Mouse (Mus musculus) hindbrain, embryonic 11.5 days (tissue): ENCODE results near the gene Olfr1118. TPM values are rescaled to one million over a fixed set of nuclear protein-coding genes. Genes with fewer than 3 reads are reported as not detected.
"Not testable (repeated sequence)": the region's sequence is repeated elsewhere in the genome, so short reads cannot be mapped to it uniquely, and the experiment has no call there.

ENCODE experiments used
- ATAC-seq: fragments of 200-750 bp; cut with Nextera tagmentation; 2 replicates; pipeline ENCODE4 v1.8.0; 2017; ENCODE audit warnings: mild to moderate bottlenecking, moderate TSS enrichment, moderate library complexity; ENCODE audit not compliant: low FRiP score
- DNase-seq: peaks from one replicate; pipeline ENCODE4 v3.0.0-alpha.2; 2015; ENCODE audit warnings: low spot score
- H3K27ac ChIP-seq: fragments of 300-500 bp; sonication (generic); 2 replicates; pipeline ENCODE4 v1.5.1; 2014; ENCODE audit warnings: mild to moderate bottlenecking, low read depth, low read length
- H3K27me3 ChIP-seq: fragments of 300-500 bp; sonication (generic); 2 replicates; pipeline ENCODE4 v1.6.1; 2014; ENCODE audit warnings: mild to moderate bottlenecking, low read length, moderate library complexity, mixed read lengths; ENCODE audit not compliant: control insufficient read depth, insufficient read depth
- H3K36me3 ChIP-seq: fragments of 300-500 bp; sonication (generic); 2 replicates; pipeline ENCODE4 v1.6.1; 2014; ENCODE audit warnings: mild to moderate bottlenecking, low read length, moderate library complexity, mixed read lengths; ENCODE audit not compliant: control insufficient read depth, insufficient read depth
- H3K4me1 ChIP-seq: fragments of 300-500 bp; sonication (generic); replicated peaks from 2 replicates; pipeline ENCODE4 v1.6.1; 2014; ENCODE audit warnings: low read length, mixed read lengths; ENCODE audit not compliant: control insufficient read depth, insufficient read depth
- H3K4me2 ChIP-seq: fragments of 300-500 bp; sonication (generic); replicated peaks from 2 replicates; pipeline ENCODE4 v1.6.1; 2014; ENCODE audit warnings: mild to moderate bottlenecking, low read depth, low read length
- H3K4me3 ChIP-seq: fragments of 300-500 bp; sonication (generic); 2 replicates; pipeline ENCODE4 v1.5.1; 2014; ENCODE audit warnings: low read depth, low read length
- H3K9ac ChIP-seq: fragments of 300-500 bp; sonication (generic); 2 replicates; pipeline ENCODE4 v1.6.1; 2014; ENCODE audit warnings: low read depth, low read length
- H3K9me3 ChIP-seq: fragments of 300-500 bp; sonication (generic); 2 replicates; pipeline ENCODE4 v1.6.1; 2016; ENCODE audit warnings: low read length; ENCODE audit not compliant: control insufficient read depth
- WGBS: fragments of 180-500 bp; shearing (Covaris S2); extraction: QIAGEN DNeasy Blood & Tissue Kit; methylation state at CpG from one replicate; pipeline ENCODE4 v1.1.7; 2014; 5-methylcytosine and 5-hydroxymethylcytosine counted together
- polyA plus RNA-seq: library from polyadenylated mRNA; unstranded; fragments of >200 nt; fragmentation: Nextera tagmentation; extraction: Ambion mirVana; gene quantifications from 2 replicates; pipeline ENCODE4 v1.2.1, GENCODE M21; 2014

Gene Olfr1118
- not detected in 2 replicates for polyA plus RNA-seq

DNA sequence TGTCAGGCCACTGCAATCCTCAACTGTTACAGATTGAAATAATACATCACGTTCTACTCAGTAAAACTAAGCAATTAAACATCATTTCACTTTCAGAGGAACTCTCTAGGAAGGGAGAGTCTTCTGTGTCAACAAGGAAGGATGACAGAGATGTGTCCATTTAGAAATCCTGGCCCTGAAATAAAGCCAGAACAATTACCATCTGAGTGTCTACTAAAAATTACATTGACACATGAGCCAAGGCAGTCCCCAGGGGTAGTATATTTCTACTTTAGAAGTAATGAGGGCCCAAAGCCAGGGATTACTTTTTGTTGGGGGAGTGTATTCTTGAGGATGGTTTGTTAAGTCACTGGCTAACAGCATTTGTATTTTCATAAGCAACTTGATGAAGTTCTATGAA, at the start of gene Olfr1118:
Olfr1118 (plus strand) TSS at position 301 of the 400 bp plus-strand sequence.
- DNase-seq, result no peak
- no peak within 1 kb of the TSS for H3K27ac ChIP-seq
- 74% methylated on average over 1 of the region's 1 CpGs for WGBS
- H3K4me1 ChIP-seq, result no peaks in the 10 kb centered on the region
- no peaks in the 10 kb centered on the region for H3K27me3 ChIP-seq
- no peaks in the 10 kb centered on the region for H3K9me3 ChIP-seq
- H3K4me3 ChIP-seq, result no peak within 1 kb of the TSS
- no peak for ATAC-seq
- no peak within 1 kb of the TSS for H3K9ac ChIP-seq
- no peaks in the 10 kb centered on the region for H3K36me3 ChIP-seq
- no peak within 1 kb of the TSS for H3K4me2 ChIP-seq

DNA sequence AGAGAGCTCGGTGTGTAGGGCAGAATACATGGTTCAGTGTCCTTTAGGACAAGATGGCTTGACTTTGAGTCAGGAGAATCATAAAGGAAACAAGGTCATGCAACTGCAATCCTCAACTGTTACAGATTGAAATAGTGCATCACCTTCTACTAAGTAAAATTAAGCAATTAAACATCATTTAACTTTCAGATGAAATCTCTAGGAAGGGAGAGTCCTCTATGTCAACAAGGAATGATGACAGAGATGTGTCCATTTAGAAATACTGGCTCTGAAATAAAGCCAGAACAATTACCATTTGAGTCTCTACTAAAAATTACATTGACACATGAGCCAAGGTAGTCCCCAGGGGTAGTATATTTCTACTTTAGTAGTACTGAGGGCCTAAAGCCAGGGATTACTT, 40.1 kb upstream of the Olfr1118 start, which contains the start of gene Olfr1116:
Olfr1116 (plus strand) TSS at position 301 of the 400 bp plus-strand sequence.
- ATAC-seq, result no peak
- H3K4me1 ChIP-seq, result no peaks in the 10 kb centered on the region
- H3K4me3 ChIP-seq, result no peak within 1 kb of the TSS
- no peak within 1 kb of the TSS for H3K4me2 ChIP-seq
- 95% methylated on average over 1 of the region's 1 CpGs for WGBS
- no peaks in the 10 kb centered on the region for H3K27me3 ChIP-seq
- H3K9me3 ChIP-seq, result no peaks in the 10 kb centered on the region
- H3K9ac ChIP-seq, result no peak within 1 kb of the TSS
- no peak for DNase-seq
- H3K36me3 ChIP-seq, result no peaks in the 10 kb centered on the region
- no peak within 1 kb of the TSS for H3K27ac ChIP-seq

DNA sequence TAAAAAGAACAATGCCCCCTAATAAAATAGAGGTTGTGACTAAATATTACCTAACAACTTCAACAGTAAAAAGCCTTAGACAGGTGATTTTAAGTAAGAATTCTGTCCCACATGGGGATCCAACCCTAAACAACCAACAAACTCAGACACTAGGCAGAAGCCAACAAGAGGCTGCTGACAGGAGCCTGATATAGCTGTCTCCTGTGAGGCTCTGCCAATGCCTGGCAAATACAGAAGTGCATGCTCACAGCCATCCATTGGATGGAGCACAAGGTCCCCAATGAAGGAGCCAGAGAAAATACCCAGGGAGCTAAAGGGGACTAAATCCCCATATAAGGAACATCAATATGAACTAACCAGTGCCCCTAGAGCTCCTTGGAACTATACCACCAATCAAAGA, 13.4 kb upstream of the Olfr1118 start:
- ATAC-seq, H3K27me3 ChIP-seq, H3K4me1 ChIP-seq, H3K4me3 ChIP-seq, DNase-seq, H3K27ac ChIP-seq, H3K9me3 ChIP-seq, H3K4me2 ChIP-seq, H3K9ac ChIP-seq, H3K36me3 ChIP-seq: not testable (repeated sequence)

DNA sequence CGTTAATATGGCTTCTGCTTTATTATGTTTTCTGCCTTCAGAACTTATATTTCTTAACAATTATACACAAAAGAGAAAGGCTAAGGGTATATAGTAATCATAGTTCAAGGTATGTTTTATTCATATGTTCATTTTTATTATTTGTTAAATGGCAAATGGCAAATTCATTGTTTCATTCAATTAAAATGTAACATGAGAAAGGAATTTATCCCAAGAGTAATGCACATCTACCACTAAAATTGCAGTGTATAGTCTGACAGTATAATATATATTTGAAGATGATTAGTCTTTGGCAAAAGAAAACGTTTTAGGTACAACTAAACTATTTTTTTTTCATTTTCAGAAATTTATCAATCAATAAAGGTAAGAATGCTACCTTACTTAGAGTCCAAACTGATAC, 47.1 kb downstream of the Olfr1118 start, which contains the start of gene Olfr1120:
Olfr1120 (plus strand) TSS at position 301 of the 400 bp plus-strand sequence.
- Histone ChIP-seq H3K4me1 (no peaks in the 10 kb centered on the region), H3K9ac (no peak within 1 kb of the TSS), H3K9me3 (no peaks in the 10 kb centered on the region), H3K4me2 (no peak within 1 kb of the TSS), H3K36me3 (no peaks in the 10 kb centered on the region), H3K27me3 (no peaks in the 10 kb centered on the region), H3K27ac (no peak within 1 kb of the TSS), H3K4me3 (no peak within 1 kb of the TSS)
- ATAC-seq (no peak), DNase-seq (no peak)
- 76% methylated on average over 2 of the region's 2 CpGs for WGBS

DNA sequence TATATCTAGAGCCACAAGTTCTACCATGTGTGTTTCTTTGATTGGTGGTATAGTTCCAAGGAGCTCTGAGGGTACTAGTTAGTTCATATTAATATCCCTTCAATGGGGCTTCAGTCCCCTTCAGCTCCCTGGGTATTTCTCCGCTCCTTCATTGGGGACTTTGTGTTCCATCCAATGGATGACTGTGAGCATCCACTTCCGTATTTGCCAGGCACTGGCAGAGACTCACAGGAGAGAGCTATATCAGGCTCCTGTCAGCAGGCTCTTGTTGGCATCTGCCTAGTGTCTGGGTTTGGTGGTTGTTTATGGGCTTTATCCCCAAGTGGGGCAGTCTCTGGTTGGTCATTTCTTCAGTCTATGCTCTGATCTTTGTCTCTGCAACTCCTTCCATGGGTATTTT, 52.7 kb downstream of the Olfr1118 start:
- WGBS, result 96% methylated on average over 2 of the region's 2 CpGs
- not testable (repeated sequence) for H3K27me3 ChIP-seq, H3K4me1 ChIP-seq, DNase-seq, H3K9me3 ChIP-seq, H3K9ac ChIP-seq, H3K4me3 ChIP-seq, H3K27ac ChIP-seq, H3K4me2 ChIP-seq, H3K36me3 ChIP-seq, ATAC-seq

Other genes with a start within 250 kb of the Olfr1118 start
- gene Olfr1107, start 231.8 kb upstream of the Olfr1118 start, polyA plus RNA-seq, result not detected in 2 replicates
- gene Olfr1109, start 211.6 kb upstream of the Olfr1118 start, polyA plus RNA-seq, result not detected in 2 replicates
- gene Olfr259, start 193.0 kb upstream of the Olfr1118 start, polyA plus RNA-seq, result not detected in 2 replicates
- not detected in 2 replicates for gene Olfr1110, start 167.3 kb upstream of the Olfr1118 start, polyA plus RNA-seq
- gene Olfr1111, start 155.0 kb upstream of the Olfr1118 start, polyA plus RNA-seq, result not detected in 2 replicates
- not detected in 2 replicates for gene Olfr1112, start 119.8 kb upstream of the Olfr1118 start, polyA plus RNA-seq
- not detected in 2 replicates for gene Olfr1113, start 98.6 kb upstream of the Olfr1118 start, polyA plus RNA-seq
- not detected in 2 replicates for gene Olfr1115, start 59.6 kb upstream of the Olfr1118 start, polyA plus RNA-seq
- gene Olfr1116, start 40.0 kb upstream of the Olfr1118 start, polyA plus RNA-seq, result not detected in 2 replicates
- not detected in 2 replicates for gene Olfr1120, start 47.2 kb downstream of the Olfr1118 start, polyA plus RNA-seq
- not detected in 2 replicates for gene Olfr1121, start 62.3 kb downstream of the Olfr1118 start, polyA plus RNA-seq
- not detected in 2 replicates for gene Olfr1122, start 78.3 kb downstream of the Olfr1118 start, polyA plus RNA-seq
- not detected in 2 replicates for gene Olfr1123, start 109.1 kb downstream of the Olfr1118 start, polyA plus RNA-seq
- gene Olfr1124, start 122.7 kb downstream of the Olfr1118 start, polyA plus RNA-seq, result 0.06 and 0.09 TPM in 2 replicates
- not detected in 2 replicates for gene Olfr1126, start 146.4 kb downstream of the Olfr1118 start, polyA plus RNA-seq
- not detected in 2 replicates for gene Pramel7, start 189.5 kb downstream of the Olfr1118 start, polyA plus RNA-seq
- gene Pramel6, start 199.0 kb downstream of the Olfr1118 start, polyA plus RNA-seq, result not detected in 2 replicates
- gene Olfr153, start 224.2 kb downstream of the Olfr1118 start, polyA plus RNA-seq, result not detected in 2 replicates
- not detected in 2 replicates for gene Olfr1128, start 238.0 kb downstream of the Olfr1118 start, polyA plus RNA-seq